Mouse (Mus musculus) ovary, adult 18-20 months (tissue): Measurements from ENCODE around the gene Slc38a11.

ENCODE experiments used
- DNase-seq: peaks from one replicate; pipeline ENCODE4 v3.0.0; 2022; ENCODE audit warnings: low spot score, mixed read lengths

The Slc38a11 gene

DNA sequence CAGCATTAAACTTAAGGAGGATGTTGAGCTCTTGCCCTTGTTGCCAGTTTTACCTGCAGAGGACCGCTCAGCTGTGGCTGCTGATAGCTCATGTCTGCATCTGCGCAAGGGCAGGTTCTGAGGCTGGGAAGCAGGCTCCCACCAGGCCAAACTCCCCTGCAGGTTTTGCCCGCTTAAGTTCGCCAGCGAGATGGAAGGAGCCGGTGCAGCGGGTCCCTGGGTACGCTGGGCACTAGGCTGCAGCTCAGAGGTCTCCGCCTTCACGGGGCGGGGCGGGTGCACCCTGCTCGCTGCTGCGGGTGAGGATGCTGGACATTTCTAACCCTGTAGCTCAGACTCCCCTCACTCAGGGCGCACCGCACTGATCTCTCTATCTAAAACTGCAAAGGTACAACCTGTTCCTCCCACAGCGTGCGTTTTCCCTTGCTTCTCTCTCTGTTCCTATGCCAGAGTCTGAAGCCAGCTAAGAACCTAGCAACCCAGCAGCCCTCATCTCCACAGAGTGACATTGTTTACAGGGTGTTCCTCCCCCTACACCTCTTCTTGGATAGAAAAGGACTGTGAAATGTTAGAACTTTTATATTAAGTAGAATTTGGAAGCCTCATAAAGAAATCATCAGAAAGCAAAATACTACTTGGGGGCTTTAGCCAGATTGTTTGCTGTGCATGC is at the start of gene Slc38a11:
Slc38a11 (minus strand) TSS at position 207 of the 670 bp plus-strand sequence.
- peak; percentile 3 for DNase-seq

DNA sequence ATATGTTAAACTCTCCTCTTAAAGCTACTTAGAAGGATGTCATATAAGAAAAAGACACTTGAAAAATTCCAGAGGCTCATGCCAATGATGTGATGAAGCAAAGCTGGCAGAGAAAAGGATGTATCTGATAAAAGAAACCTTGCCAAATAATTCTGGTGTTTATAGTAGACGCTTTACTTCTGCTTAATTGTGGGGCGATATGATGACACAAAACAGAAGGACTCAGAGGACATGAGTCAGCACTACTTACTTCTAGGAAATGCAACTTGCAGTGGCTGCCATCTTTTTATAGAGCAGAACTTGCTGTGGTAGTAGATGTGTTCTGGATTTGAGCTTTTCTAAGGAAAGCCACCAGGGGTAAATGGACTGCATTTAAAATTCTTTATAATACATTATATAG is 43.3 kb upstream of the Slc38a11 start:
- DNase-seq: no peak

DNA sequence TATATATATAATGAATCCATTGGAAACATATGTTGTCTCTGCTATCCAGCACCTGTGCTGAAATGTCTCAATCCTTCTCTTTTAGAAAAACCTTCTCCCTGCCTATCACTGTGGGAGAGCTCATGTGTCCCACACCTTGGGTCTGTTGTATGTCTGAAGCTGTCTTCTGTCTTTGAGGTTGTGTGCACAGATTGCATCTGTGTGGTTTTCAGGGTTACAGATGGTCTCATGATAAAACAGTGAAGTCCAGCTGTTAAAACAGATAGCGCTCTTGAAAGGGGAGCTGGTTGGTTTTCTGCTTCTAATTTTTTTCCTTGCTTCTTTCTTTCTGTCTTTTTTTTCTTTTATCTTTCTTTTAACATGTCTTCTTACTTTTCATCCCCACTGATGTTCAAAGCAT is 41.6 kb upstream of the Slc38a11 start:
- DNase-seq: no peak

- DNase-seq: no peak
Observed at GRCm38 (mm10) chr2:65402001-65402400, 38.2 kb upstream of the Slc38a11 start.

DNA sequence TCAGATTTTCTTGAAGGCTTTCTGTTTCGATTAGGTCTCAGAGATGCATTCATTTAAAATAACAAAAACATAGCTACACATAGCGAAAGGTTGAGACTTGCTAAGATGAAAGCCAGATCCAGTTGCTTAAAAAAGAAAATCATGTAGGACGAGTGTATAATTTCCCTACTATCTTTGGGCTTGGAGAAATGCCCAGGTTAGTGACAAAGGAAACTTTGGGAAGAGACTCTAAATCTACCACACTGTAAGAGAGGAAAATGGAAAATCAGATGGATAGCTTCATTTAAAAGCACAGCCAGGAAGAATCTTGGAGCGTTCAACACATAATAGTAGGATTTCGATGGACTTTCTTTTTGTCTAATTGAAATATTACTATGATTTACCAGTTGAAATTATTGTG is 36.1 kb upstream of the Slc38a11 start:
- no peak for DNase-seq

- no peak for DNase-seq
Observed at GRCm38 (mm10) chr2:65396128-65396527, 32.3 kb upstream of the Slc38a11 start.

GRCm38 (mm10) chr2:65393061-65393460 is 29.2 kb upstream of the Slc38a11 start:
- no peak for DNase-seq

DNA sequence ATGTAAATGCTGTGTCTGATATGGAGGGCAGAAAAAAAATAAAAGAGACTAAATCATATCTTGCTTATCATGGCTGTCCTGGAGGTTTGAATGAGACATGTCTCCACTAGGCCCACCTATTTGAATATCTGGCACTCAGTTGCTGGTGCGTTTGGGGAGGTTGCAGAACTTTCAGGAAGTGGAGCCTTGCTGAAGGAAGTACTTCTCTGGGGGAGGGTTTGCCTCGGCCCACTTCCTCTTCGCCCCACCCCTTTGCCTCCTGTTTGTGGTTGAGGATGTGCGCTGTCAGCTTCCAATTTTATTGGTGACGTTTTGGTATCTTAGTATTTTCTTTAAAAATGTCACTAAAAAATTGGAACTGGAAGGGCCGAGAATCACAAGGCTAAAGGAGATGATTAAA is 27.5 kb upstream of the Slc38a11 start:
- DNase-seq: no peak

DNA sequence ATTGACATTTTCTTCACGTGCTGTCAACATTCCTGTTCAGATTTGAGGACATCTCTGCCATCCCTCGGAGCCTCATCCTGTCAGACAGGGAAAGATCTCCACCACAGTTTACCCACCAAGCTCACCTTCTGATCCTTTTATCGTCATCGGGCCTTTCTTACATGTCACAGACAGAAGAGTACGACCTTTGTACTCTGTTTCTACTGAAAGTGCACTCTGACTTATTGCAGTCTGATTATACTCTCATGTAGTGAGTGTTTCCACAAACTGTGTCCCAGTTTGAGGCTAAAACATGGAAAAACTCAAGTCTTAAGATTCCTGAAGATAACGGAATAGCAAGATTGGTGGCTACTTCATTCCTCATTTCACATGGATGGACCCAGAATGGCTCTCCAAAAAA is 21.0 kb upstream of the Slc38a11 start:
- DNase-seq: no peak

- DNase-seq: no peak
Observed at GRCm38 (mm10) chr2:65382485-65382884, 18.7 kb upstream of the Slc38a11 start.

- DNase-seq: no peak
Observed at GRCm38 (mm10) chr2:65378425-65378824, 14.6 kb upstream of the Slc38a11 start.

- DNase-seq: no peak
Observed at GRCm38 (mm10) chr2:65374410-65374809, 10.6 kb upstream of the Slc38a11 start.

DNA sequence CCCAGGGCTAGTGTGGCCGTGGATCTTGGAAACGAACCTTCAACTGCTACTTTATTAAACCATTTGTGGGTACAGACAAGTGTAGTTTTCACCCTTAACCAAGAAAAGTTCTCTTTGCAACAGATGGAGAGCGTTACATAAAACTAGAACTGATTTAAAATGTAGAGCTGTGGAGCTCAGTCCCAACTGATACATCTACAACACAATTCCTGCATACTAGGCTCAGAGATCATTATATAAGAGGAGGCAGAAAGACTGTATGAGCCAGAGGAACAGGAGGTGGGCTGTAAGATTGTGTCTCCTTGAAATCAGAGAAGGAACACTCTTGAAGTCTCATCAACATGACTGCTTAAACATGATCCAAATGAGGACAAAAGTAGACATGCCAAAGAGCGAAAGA is 9.2 kb upstream of the Slc38a11 start:
- DNase-seq: no peak

DNA sequence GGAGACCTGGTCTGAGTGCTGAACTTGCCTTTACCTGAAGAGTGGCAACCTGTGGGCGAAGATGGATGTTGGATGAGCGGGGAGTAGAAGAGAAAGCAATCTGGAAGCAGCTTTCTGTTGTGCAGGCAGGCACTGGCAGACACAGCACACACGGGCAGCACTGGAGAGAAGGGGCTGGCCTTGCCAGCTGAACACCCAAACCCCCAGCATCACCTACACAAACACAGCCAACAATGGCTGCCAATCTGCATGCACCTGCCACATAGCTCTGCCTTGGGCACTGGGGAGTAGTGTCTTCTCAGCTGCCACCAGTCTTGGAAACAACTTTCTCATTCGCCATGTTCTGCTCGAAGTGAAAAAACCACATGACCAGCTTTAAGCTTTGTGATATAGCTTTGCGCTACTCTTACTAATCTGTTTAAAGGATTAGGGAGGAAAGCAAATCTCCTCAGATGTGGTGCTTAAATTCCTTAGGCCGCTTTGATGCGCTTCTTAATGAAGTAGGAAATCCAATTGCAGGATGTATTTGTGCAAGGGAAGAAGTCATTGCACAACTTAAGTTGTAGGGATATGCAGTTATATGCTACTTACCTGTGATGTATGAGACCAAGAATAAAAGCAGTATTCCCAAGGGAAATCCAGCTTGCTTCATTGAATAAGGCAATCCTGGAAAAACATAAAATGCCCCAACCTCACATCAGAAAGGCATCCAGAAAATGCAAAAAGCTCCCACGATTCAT is 2.9 kb downstream of the Slc38a11 start:
- no peak for DNase-seq

GRCm38 (mm10) chr2:65347367-65347766 is 16.5 kb downstream of the Slc38a11 start:
- DNase-seq: no peak

DNA sequence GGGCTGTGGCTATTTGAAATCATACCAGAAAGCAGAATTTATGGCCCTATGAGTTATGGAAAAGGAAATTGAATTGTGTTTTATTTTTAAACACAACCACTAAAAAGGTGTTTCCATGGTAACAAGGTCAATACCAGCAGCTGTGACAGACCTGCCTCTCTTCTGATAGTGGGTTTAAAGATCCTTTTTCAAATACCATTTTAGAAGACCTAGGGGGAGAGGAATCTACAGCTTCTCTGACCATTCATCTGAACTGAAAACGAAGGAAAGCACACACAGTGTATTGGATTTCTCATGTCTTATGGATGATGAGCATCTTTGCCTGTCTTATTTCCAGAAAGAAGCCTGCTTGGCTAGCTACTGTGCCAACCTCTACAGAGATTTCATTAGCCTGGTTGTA is 16.9 kb downstream of the Slc38a11 start:
- no peak for DNase-seq

- no peak for DNase-seq
Observed at GRCm38 (mm10) chr2:65346037-65346436, 17.8 kb downstream of the Slc38a11 start.

GRCm38 (mm10) chr2:65342057-65342456 is 21.8 kb downstream of the Slc38a11 start:
- no peak for DNase-seq

DNA sequence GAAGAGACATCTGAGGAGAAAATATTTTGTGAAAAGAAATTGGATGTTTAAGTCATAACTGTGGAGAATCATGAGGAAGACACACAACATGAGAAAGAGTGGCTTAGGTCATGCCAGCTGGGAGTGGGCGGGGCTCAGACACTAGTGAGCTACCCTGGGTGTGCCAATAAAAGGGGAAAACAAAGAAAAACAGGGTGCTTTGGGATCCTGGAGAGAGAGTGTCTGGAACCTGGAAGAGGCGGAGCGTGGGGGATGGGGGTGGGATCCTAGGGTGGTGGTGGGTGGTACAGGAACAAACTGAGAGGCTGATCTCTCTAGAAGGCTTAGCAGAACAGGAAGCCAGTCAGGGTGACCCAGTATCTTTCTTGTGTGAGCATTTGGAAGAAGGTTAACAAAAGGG is 23.0 kb downstream of the Slc38a11 start:
- DNase-seq: no peak

- DNase-seq: peak; percentile 32
Observed at GRCm38 (mm10) chr2:65337378-65338140, 26.3 kb downstream of the Slc38a11 start.

- DNase-seq: no peak
Observed at GRCm38 (mm10) chr2:65336608-65337007, 27.2 kb downstream of the Slc38a11 start.

- no peak for DNase-seq
Observed at GRCm38 (mm10) chr2:65334091-65334490, 29.7 kb downstream of the Slc38a11 start.

DNA sequence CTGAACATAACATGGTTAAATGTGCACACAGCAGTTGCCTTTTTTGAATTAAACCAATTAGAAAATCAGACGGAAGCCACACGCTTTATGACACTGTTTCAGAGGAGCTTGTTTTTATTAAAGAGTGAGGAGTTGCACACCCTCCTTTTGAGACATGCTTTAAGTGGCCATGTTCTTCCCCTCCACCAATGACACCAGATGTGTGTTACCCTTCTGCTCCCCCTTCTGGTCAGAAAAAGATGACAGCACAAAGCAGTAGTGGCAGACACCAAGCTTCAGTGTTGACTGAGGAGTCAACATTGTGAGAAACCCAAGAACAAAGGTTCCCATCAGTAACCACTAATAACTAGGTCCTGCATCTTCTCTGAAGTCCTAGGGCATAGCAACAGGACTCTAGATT is 32.5 kb downstream of the Slc38a11 start:
- no peak for DNase-seq
